Mouse (Mus musculus) heart, embryonic 10.5 days (tissue): ENCODE data around the gene Rnf34. TPM values are rescaled to one million over a fixed set of nuclear protein-coding genes. Genes with fewer than 3 reads are reported as not detected.

Experiments used
- DNase-seq: peaks from one replicate; pipeline ENCODE4 v3.0.0-alpha.2; 2017; ENCODE audit warnings: low spot score
- H3K27ac ChIP-seq: fragments of 300-500 bp; sonication (generic); 2 replicates; pipeline ENCODE4 v1.5.1; 2016; ENCODE audit warnings: mild to moderate bottlenecking
- H3K27me3 ChIP-seq: fragments of 300-500 bp; sonication (generic); 2 replicates; pipeline ENCODE4 v1.6.1; 2016; ENCODE audit warnings: mild to moderate bottlenecking; ENCODE audit not compliant: poor library complexity, insufficient read depth, severe bottlenecking
- H3K36me3 ChIP-seq: fragments of 300-500 bp; sonication (generic); 2 replicates; pipeline ENCODE4 v1.6.1; 2016; ENCODE audit warnings: mild to moderate bottlenecking, moderate library complexity
- H3K4me1 ChIP-seq: fragments of 300-500 bp; sonication (generic); 2 replicates; pipeline ENCODE4 v1.6.1; 2016; ENCODE audit warnings: mild to moderate bottlenecking
- H3K4me3 ChIP-seq: fragments of 300-500 bp; sonication (generic); 2 replicates; pipeline ENCODE4 v1.5.1; 2016; ENCODE audit warnings: mild to moderate bottlenecking, moderate library complexity
- H3K9me3 ChIP-seq: fragments of 300-500 bp; sonication (generic); 2 replicates; pipeline ENCODE4 v1.6.1; 2016; ENCODE audit warnings: mild to moderate bottlenecking, moderate library complexity
- WGBS: fragments of 180-500 bp; shearing (Covaris S2); methylation state at CpG from one replicate; pipeline ENCODE4 v1.1.7; 2016; 5-methylcytosine and 5-hydroxymethylcytosine counted together
- polyA plus RNA-seq: library from polyadenylated mRNA; unstranded; fragments of >200 nt; fragmentation: Nextera tagmentation; extraction: Ambion mirVana; gene quantifications from 2 replicates; pipeline ENCODE4 v1.2.1, GENCODE M21; 2016

The Rnf34 gene
- polyA plus RNA-seq, 1 experiment from 2014 or later: 35.3 TPM

GRCm38 (mm10) chr5:122880241-122880980 lies 30.6 kb downstream of the Rnf34 start:
- Histone ChIP-seq H3K9me3 (no peaks in the 10 kb centered on the region), H3K27me3 (no peaks in the 10 kb centered on the region), H3K27ac (no peak overlapping the region), H3K36me3 (peaks cover 67% of the 10 kb centered on the region), H3K4me3 (no peak overlapping the region), H3K4me1 (0 out of 2 replicates have a peak, but pooled peaks cover 7% of the 10 kb centered on the region)
- DNase-seq: peak; percentile 76
- 92% methylated on average over 37 of the region's 37 CpGs for WGBS

GRCm38 (mm10) chr5:122881313-122881712 lies 31.5 kb downstream of the Rnf34 start:
- 66% methylated on average over 5 of the region's 5 CpGs for WGBS
- no peak overlapping the region for H3K27ac ChIP-seq
- peaks cover 62% of the 10 kb centered on the region for H3K36me3 ChIP-seq
- peak; percentile 87 for DNase-seq
- H3K4me3 ChIP-seq: no peak overlapping the region
- no peaks in the 10 kb centered on the region for H3K27me3 ChIP-seq
- H3K4me1 ChIP-seq: 0 out of 2 replicates have a peak, but pooled peaks cover 7% of the 10 kb centered on the region
- no peaks in the 10 kb centered on the region for H3K9me3 ChIP-seq

GRCm38 (mm10) chr5:122882256-122883050 lies 32.6 kb downstream of the Rnf34 start:
- Histone ChIP-seq H3K36me3 (peaks cover 52% of the 10 kb centered on the region), H3K9me3 (no peaks in the 10 kb centered on the region), H3K27ac (no peak overlapping the region), H3K27me3 (no peaks in the 10 kb centered on the region), H3K4me1 (0 out of 2 replicates have a peak, but pooled peaks cover 7% of the 10 kb centered on the region), H3K4me3 (no peak overlapping the region)
- 88% methylated on average over 18 of the region's 18 CpGs for WGBS
- DNase-seq: peak; percentile 73

DNA sequence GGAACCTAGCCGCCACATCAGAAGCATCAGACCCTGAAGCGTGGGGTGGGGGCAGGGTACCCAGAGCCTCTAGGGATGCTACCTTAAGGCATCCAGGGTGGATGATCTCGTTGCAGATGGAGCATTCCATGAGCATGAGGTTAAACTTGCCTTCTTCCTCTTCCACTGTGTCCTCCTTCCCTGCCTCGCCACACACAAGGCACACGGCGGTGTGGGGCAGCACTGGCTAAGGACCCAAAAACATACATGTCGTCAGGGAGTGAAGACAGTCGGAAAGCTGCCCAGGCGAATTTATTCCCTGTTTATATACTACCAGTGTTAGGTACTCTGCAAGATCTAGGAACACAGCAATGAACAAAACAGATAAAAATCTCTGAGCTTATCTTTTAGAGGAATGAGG lies 33.4 kb downstream of the Rnf34 start:
- 78% methylated on average over 9 of the region's 9 CpGs for WGBS
- Histone ChIP-seq H3K36me3 (peaks cover 49% of the 10 kb centered on the region), H3K27me3 (no peaks in the 10 kb centered on the region), H3K4me3 (no peak overlapping the region), H3K9me3 (no peaks in the 10 kb centered on the region), H3K4me1 (peaks cover 11% of the 10 kb centered on the region), H3K27ac (no peak overlapping the region)
- DNase-seq: peak; percentile 73

DNA sequence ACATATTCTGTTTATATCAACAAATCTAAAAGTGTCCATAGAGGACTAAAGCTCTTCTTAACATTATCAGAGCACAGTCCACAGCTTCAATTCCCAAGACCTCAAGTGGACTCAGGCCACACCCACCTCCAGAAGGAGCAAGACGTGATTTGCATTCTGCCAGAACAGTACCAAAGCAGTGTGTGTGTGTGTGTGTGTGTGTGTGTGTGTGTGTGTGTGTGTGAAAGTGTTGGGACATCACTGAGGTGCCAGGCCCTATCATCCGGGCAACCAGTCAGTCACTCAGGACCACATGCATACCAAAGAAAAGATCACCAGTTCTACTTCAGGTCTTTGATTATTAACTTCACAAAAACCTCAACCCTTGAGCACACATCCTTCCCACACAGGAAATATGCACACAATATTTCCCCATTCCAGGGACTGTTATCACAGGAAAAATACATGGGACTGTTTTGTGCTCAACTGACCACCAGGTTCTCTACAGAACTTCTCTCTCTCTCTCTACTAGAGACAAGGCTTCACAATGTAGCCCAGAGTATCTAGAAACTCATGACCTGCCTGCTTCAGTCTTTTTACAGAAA lies 33.9 kb downstream of the Rnf34 start:
- peaks cover 16% of the 10 kb centered on the region for H3K4me1 ChIP-seq
- H3K27ac ChIP-seq: no peak overlapping the region
- no peak overlapping the region for H3K4me3 ChIP-seq
- 44% methylated on average over 2 of the region's 2 CpGs for WGBS
- no peaks in the 10 kb centered on the region for H3K9me3 ChIP-seq
- H3K36me3 ChIP-seq: peaks cover 50% of the 10 kb centered on the region
- H3K27me3 ChIP-seq: no peaks in the 10 kb centered on the region
- DNase-seq: peak; percentile 53

DNA sequence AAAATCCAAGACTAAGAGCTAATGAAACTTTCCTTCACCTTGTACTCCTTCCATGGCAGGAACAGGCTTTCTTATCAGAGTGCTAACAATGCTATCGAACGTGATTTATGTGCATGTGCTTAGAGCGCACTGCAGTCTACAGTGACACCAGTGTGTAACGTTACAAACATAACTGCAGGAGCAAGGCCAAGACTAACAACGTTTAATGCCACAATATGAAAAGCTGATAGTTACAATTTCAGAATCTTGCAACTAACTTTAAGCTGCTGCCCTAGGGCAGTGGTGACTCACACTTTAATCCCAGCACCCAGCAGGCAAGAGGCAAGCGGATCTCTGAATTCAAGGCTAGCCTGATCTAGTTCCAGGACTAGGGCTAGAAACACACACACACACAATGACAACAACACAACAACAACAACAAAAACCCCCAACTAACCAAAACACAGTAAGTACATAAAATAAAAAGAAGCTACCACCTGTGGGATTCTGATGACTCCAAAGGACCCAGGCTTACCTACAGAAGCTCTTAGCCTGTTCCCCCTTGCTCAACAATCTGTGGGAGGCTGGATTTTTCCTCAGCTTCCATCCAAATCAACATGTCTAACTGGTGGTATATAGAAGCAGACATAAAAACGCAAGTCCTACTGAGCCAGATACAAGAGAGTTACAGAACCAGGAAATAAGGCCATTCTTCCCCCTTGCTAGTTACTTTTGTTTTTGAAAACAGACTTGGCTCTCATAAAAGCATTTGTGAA lies 34.9 kb downstream of the Rnf34 start:
- peak; percentile 33 for DNase-seq
- no peak overlapping the region for H3K4me3 ChIP-seq
- H3K27ac ChIP-seq: no peak overlapping the region
- 78% methylated on average over 7 of the region's 7 CpGs for WGBS
- H3K27me3 ChIP-seq: no peaks in the 10 kb centered on the region
- peaks cover 21% of the 10 kb centered on the region for H3K4me1 ChIP-seq
- H3K9me3 ChIP-seq: no peaks in the 10 kb centered on the region
- H3K36me3 ChIP-seq: peaks cover 39% of the 10 kb centered on the region

DNA sequence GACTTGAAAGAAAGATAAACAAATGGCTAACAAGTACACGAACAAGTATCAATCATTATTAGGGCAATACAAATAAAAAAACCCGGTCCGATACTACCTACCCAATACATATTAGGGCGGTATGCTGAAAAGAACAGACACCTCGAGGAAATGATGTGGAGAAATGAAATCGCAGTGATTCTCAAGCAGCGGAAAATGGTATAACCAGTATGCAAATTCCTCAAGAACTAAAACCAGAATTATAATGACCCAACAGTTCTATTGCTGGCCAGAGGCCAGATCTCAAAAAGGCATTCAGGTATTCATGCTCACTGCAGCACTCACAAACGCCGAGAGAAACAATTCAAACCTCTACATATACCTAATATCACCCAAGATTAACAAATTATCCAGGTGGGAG lies 37.2 kb downstream of the Rnf34 start:
- Histone ChIP-seq H3K9me3 (no peaks in the 10 kb centered on the region), H3K4me1 (peaks cover 30% of the 10 kb centered on the region), H3K27me3 (no peaks in the 10 kb centered on the region), H3K36me3 (peaks cover 17% of the 10 kb centered on the region; the same call in 1 of the 2 replicates), H3K27ac (no peak overlapping the region), H3K4me3 (no peak overlapping the region)
- DNase-seq: peak; percentile 17
- WGBS: 90% methylated on average over 9 of the region's 9 CpGs

DNA sequence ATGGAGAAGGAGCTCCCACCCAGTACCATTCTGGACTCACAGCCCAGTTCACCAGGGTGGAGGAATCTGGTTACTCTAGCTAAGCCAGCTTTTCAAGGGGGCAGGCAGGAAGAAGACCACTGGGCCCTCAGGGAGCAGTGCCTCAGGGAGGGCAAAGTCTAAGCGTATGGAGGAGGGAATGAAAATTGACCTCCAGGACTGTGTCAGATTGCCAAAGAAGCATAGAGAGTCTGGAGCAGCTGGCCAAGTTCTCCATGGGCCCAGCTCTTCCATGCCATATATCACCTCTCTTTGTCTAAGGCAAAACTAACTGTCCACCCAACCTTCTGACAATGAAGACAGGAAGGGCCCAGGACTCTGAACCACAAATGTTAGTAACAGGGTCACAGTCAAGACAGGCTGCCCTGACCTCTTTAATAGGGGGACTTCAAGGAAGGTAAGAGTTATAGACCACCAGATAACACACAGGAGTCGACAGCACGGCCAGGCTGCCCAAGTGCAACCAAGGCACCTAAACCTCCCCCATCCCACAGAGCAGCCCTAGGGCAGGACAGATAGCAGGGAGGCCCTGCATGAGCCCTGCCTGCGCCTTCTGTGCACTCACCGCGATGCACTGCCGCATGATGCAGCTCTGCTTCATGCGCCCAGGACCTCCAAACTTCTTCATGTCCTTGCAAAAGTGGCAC lies 38.2 kb downstream of the Rnf34 start:
- DNase-seq: peak; percentile 69
- Histone ChIP-seq H3K27me3 (no peaks in the 10 kb centered on the region), H3K9me3 (no peaks in the 10 kb centered on the region), H3K4me1 (peaks cover 29% of the 10 kb centered on the region), H3K4me3 (no peak overlapping the region), H3K27ac (0 out of 2 replicates have a peak overlapping the region, but pooled peaks have one; percentile 16), H3K36me3 (0 out of 2 replicates have a peak, but pooled peaks cover 12% of the 10 kb centered on the region)
- WGBS: 76% methylated on average over 8 of the region's 8 CpGs

GRCm38 (mm10) chr5:122888612-122889214 lies 38.9 kb downstream of the Rnf34 start:
- Histone ChIP-seq H3K9me3 (no peaks in the 10 kb centered on the region), H3K4me3 (no peak overlapping the region), H3K27ac (0 out of 2 replicates have a peak overlapping the region, but pooled peaks have one; percentile 16), H3K36me3 (0 out of 2 replicates have a peak, but pooled peaks cover 13% of the 10 kb centered on the region), H3K27me3 (no peaks in the 10 kb centered on the region), H3K4me1 (peaks cover 24% of the 10 kb centered on the region)
- WGBS: 93% methylated on average over 16 of the region's 16 CpGs
- peak; percentile 66 for DNase-seq

DNA sequence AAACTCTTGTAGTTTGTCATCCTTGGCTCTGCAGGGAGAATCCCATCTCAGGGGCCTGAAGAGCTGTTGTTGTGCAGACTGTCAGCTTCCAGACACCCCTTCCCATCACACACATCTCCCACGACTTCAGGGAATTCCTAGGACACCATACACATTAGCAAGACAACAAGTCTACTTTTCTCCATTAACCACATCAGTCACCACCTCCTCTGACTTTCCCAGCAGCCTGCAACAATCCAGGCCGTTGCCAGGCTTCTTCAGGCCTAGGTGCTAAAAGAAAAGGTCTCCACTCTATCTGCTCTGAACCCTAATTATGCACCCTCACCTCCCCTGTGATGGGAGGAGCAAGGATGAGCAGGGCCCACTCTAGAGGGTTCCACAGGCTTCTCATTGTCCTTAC lies 40.5 kb downstream of the Rnf34 start:
- Histone ChIP-seq H3K36me3 (0 out of 2 replicates have a peak, but pooled peaks cover 13% of the 10 kb centered on the region), H3K27me3 (no peaks in the 10 kb centered on the region), H3K4me3 (no peak overlapping the region), H3K4me1 (peaks cover 32% of the 10 kb centered on the region), H3K27ac (no peak overlapping the region), H3K9me3 (no peaks in the 10 kb centered on the region)
- 52% methylated on average over 2 of the region's 2 CpGs for WGBS
- DNase-seq: no peak

- WGBS: 93% methylated on average over 6 of the region's 6 CpGs
- 0 out of 2 replicates have a peak, but pooled peaks cover 8% of the 10 kb centered on the region for H3K36me3 ChIP-seq
Measured at GRCm38 (mm10) chr5:122893270-122893669, 43.4 kb downstream of the Rnf34 start.

More at GRCm38 (mm10) chr5:122893270-122893669, 43.4 kb downstream of the Rnf34 start:
- Histone ChIP-seq H3K27ac (no peak overlapping the region), H3K9me3 (no peaks in the 10 kb centered on the region), H3K27me3 (no peaks in the 10 kb centered on the region), H3K4me3 (no peak overlapping the region), H3K4me1 (peaks cover 40% of the 10 kb centered on the region)
- DNase-seq: no peak
